Mouse (Mus musculus): Measurements from ENCODE around the gene Mon1b. TPM values are rescaled to one million over a fixed set of nuclear protein-coding genes. Genes with fewer than 3 reads are reported as not detected.

Gene Mon1b
- total RNA-seq, 2 experiments from 2014 or later, result 6.5 to 6.7 TPM

DNA sequence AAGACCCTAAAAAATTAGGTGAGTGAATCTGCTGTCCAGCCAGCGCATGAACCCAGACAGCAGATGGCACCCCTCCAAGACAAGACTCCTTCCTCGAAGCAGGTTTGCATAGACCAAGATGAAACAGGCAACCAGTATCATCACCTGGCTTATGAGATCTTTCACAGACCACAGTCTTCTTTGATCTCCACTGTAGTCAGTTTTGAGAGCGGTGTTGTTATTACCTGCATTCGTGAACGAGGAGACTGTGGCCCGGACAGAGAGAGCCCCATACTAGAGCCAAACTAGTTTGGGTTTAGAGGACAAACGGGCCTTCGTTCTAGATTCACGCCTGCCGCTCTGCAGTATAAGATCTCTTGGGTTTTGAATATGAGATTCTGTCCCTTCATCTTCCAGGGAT lies 34.5 kb downstream of the Mon1b start:
- no peak for DNase-seq
- intact Hi-C loops (cut with DNase I), result loop anchor here (5.0 to 10.0 kb wide), 2 partner anchors 175 to 767 kb away; partner anchors contain the start of genes Adamts18 and Wwox

DNA sequence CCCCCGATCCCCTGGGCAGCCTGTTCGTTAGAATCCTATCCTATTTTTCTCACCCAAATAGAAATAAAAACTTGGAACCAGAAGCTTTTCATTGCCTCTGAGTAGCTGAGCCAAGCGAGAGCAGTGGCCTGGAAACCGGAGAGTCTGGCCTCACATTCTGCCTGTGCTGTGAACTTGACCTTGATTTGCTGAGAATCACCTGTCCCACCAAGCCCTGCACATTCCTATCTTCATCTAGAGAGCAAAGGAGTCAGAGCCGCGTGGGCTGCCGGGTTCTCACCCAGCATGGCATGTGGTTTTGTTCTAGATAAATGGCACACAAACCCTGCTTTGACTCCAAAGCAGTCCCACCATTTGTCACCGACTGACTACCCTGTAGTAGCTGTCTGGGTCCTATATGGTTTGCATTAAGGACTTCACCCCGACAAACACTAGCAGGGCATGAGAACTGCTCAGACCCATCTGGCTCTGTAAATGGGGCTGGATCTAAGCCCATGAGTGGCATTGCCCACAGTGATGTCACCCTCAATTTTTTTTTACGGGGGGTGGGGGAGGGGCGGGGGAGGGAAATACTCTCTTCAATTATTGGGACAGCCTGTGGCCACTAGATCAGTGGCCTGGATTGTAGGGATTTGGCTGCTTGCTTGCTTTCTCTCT lies 37.3 kb downstream of the Mon1b start:
- DNase-seq, result no peak
- intact Hi-C loops (cut with DNase I), result no loop called here

DNA sequence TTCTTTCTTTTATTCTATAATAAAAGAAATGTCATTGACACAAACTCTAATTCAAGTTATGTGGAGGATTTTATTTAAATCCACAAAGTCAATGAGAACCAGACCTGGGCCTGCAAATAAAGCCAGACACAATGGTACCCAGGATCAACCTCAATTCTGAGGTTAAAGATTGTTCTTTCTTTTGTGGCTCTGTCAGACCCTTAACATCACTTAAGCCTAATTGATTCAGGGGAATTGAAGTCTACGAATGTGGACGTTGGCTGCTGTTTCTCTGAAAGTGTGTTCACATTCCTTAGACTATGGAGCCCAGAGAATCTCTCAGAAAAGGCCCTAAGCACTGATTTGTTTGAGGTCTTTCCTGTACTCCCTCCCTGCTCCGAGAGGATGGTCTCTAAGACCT lies 37.9 kb downstream of the Mon1b start:
- no peak for DNase-seq
- intact Hi-C loops (cut with DNase I), result no loop called here

DNA sequence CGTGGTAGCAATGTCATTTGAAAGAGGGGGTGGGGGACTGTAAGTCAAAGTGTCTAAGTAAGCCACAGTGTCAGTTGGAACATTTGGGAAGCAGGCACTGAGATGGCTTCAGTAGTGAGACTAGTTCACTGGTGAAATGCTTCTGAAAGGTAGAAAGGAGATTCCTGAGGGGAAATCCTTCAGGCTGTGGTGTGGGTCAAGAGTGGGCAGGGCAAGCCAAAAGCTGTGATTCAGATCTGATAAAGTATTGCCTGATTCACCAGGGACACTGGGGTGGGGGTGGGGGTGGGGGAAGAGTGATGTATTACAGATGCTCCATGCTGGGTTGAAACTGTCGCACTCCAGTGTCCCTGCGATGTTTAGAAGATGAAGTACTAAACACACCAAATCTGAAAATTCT lies 39.2 kb downstream of the Mon1b start:
- DNase-seq, result no peak
- intact Hi-C loops (cut with DNase I), result no loop called here

DNA sequence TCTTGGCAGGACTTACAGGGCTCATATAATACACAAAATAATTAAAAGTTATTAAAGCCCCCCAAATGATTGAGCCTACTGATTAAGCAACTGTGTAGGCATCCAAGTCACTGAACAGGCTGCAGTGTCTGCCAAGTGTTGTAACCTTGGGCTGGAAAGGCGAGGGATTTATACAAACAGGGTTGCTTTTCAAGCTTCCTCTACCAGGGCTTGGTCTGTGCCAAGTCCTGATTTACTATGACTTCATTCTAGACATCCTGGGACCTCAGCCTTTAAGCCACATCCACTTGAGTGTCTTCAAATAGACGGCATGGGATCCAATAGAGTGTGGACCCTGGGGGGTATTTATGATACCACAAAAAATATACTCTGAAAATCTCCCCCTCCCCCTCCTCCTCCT lies 39.9 kb downstream of the Mon1b start:
- DNase-seq, result no peak

DNA sequence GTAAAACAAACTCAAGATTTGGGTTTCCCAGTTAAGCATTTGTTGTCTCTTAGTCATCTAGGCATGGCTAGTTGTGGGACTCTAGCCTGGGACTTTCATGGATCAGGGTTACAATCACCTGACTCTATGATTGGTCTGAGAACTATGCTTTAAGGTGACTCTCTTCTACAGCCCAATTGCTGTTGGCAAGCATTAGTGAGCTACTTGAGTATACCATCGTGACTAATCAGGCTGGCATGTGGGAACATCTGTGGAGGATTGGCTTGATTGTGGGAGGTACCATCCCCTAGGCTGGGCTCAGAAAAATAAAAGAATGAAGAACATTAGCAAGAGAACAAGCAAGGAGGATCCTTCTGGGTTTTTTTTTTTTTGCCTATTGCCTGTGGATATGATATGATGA lies 41.4 kb downstream of the Mon1b start:
- no peak for DNase-seq
- intact Hi-C loops (cut with DNase I), result no loop called here

More for the DNA sequence above, 39.9 kb downstream of the Mon1b start:
- intact Hi-C loops (cut with DNase I), result no loop called here

DNA sequence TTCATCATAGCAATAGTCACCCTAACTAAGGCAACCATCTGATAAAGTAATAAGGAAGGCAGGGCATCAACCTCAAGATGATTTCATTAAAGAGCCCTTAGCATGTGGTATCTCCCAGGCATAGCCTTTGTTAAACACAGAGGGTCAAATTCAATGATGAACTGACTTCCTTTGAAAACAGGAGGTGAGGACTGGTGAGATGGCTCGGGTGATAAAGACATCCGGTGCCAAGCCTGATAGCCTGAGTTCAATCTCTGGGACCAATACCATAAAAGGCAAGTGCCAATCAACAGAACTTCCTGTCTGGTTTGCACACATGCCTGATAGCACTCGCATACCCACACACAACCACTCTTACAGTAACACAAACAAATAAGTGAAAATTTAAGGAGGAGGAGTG lies 44.0 kb downstream of the Mon1b start:
- no peak for DNase-seq
- intact Hi-C loops (cut with DNase I), result no loop called here

DNA sequence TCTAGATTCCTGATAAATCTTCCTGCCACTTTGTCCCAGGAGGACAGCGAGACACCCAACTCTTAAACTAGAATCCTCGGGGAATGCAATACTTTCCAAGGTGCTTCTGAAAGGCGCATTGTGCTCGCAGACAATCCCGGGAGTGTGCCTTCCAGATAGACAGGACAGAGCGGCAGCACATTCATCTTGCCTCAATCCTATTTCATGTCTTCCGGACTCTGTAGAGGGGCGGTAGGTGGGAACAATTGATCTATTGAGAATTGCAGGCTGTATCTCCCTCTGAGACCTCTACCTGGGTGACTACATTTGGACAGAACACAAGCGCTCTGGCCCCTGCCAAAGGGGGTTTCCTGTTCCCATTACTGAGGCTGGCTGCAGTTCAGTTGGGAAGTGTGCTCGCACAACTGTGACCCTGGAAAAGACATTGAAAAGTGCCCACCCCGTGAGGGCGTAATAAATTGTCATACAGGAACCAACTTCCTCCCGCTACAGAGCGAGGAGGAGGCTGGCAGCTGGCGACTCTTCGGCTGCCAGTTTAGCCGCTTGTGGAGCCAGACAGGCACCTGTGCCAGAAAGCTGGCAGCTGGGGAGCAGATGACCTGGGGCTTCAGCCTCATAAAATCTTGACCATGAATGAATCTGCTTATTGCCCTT lies 52.6 kb downstream of the Mon1b start:
- intact Hi-C loops (cut with DNase I), result no loop called here
- DNase-seq, result no peak

DNA sequence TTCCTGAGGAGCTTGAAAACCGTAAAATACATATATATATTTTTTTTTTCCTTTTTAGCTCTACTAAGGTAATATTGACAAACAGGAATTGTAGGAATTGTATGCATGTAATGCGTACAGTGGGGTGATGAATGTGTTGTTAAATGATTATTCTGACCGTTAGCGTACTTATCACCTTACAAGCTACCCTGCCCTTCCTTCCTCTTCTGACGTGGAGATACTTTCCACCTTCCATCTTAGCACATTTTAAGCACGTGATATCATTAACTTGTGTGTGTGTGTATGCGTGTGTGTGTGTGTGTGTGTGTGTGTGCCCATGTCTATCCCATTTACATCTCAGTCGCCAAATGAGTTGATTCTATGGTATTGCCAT lies 53.1 kb downstream of the Mon1b start:
- no peak for DNase-seq
- intact Hi-C loops (cut with DNase I), result no loop called here

DNA sequence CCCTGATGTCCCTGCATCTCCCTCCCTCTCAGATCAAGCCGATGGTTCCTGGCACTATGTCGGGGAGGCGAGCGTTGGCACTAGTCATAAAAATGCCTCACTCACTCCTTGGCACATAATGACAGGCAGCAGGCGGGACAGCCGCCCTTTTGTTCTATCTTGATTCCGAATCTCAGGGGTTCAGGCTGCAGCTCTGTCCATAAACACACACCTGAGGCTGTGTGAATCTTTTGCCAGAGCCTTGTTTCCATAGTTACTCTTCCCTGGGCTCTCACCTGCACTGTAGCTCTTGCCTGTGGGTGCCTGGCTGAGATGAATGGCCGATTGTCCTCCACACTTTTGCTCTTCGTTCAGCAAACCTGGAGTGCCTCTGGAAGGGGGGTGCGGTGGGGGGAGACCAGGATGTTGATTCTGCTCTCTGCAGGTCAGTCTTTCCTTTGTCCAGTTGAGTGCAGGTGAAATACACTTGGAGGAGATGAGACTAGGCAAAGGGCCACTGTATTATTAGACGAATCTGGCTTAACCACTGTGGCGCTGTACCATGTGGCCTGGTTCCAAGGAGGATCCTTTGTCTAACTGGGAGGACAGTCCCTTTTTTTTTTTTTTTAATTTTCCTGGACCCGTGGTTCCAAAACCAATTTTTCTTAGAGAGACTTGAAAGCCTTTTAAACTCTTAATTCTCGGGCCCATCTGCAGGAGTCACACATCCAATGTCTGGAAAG lies 56.4 kb downstream of the Mon1b start:
- DNase-seq, result no peak
- intact Hi-C loops (cut with DNase I), result no loop called here

Other genes starting within 250 kb of the Mon1b start
- gene Syce1l, start 7.6 kb downstream of the Mon1b start, total RNA-seq (2021), result not detected
- gene Adamts18, start 213.2 kb downstream of the Mon1b start, total RNA-seq (2021), result under 1 TPM in 1 of 2 experiments, not detected in 1; 0.05 TPM

Data from heart, postnatal 14 days (tissue).